Mouse (Mus musculus) gastrocnemius, postnatal 4 days (tissue): ENCODE measurements around the gene Ina. TPM values are rescaled to one million over a fixed set of nuclear protein-coding genes. Genes with fewer than 3 reads are reported as not detected.
"Not testable (repeated sequence)": the region's sequence is repeated elsewhere in the genome, so short reads cannot be mapped to it uniquely, and the experiment has no call there.

Source experiments
- DNase-seq, 2 experiments: peaks; one replicate each; pipeline ENCODE4 v3.0.0; 2021 to 2022; ENCODE audit warnings: low spot score in 2 of 2, mixed read lengths in 2 of 2
- long read RNA-seq, 2 experiments: library from polyadenylated mRNA; stranded (forward); transcript quantifications; one replicate each; pipeline ENCODE4 v2.0.0; 2021
- total RNA-seq, 2 experiments: library from RNA; stranded (reverse); gene quantifications; 2 replicates each; pipeline ENCODE4 v1.2.3; 2021

Ina gene
- under 1 TPM; 0.08 to 0.25 TPM for total RNA-seq
- long read RNA-seq, experiment 1, partial matches to known transcripts = 0 of 1 reads
- long read RNA-seq, experiment 1, other reads (novel, unspliced or antisense) = 0 of 1 reads
- long read RNA-seq, experiment 2 = 0 reads

DNA sequence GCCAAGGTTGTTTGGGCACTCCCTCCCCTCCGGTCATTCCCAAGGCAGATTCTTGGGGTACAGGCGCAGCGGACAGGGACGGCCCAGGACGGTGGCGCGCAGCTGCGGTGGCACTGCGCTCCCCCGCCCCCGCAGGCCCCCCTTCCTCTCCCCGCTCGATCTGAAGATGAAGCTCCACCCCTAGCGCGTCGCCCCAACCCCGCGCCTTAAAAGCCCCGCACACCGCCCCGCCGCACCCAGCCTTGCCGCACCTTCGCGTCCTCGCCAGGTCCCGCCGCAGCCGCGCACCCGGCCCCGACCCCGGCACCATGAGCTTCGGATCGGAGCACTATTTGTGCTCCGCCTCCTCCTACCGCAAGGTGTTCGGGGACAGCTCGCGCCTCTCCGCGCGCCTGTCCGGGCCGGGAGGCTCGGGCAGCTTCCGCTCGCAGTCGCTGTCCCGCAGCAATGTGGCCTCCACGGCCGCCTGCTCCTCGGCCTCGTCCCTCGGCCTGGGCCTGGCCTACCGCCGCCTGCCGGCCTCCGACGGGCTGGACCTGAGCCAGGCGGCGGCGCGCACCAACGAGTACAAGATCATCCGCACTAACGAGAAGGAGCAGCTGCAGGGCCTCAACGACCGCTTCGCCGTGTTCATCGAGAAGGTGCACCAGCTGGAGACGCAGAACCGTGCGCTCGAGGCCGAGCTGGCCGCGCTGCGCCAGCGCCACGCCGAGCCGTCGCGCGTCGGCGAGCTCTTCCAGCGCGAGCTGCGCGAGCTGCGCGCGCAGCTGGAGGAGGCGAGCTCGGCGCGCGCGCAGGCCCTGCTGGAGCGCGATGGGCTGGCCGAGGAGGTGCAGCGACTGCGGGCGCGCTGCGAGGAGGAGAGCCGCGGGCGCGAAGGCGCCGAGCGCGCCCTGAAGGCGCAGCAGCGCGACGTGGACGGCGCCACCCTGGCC lies at the start of gene Ina, which contains the start of gene Nt5c2:
TSS of gene Ina (plus strand) at position 252 of the 935 bp plus-strand sequence.
TSS of gene Nt5c2 (minus strand) at position 707 of the 935 bp plus-strand sequence.
- DNase-seq = peak in 1 of 2 experiments; percentile 38

DNA sequence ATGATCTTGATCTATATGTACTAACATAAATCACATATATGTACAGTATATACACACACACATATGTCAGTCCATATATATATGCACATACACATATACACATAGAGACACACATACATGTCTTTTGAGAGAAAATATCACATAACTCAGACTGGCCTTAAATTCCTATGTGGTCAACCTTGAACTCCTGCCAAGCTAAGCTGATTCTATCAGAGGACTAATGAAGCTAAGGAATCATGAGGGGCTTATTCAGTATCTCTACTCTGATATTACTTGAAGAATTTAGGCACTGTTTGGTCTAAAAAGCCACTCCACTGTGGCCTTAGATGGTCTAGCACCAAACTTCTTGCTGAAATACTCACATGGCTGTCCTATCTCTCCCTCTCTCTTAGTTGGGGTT lies 49.0 kb upstream of the Ina start:
- no peak for DNase-seq

DNA sequence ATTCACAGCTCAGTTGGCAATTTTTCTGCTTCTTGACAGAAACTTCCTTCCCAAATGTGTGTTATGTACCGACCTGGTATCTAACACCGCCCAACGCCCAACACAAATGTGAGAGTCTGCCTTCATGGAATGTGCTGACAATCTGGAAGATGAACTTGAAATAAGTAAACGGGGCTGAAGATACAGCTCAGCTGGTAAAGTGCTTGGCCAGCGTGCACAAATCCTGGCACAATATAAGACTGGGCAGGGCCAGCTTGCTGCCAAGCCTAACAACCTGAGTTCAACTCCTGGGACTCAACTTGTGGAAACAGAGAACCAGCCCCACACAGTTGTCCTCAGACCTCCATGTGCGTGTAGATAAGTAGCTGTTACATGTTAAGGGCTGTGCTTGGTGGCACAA lies 48.2 kb upstream of the Ina start:
- no peak for DNase-seq

DNA sequence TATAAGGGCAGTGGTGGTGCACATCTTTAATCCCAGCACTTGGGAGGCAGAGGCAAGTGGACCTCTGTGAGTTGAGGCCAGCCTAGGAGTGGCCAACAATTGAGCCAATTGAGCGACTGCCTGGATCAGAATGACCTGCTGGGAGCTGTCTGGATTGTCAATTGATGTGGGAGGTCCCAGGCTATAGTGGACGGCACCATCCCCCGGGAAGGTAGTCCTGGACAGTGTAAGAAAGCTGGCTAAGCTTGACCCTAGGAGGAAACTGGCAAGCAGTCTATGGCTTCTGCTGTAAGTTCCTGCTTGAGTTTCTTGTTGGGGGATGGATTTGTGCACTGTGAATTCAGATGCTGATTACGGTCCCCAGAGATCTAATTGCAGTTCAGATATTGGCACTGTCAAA lies 46.6 kb upstream of the Ina start:
- DNase-seq = no peak

DNA sequence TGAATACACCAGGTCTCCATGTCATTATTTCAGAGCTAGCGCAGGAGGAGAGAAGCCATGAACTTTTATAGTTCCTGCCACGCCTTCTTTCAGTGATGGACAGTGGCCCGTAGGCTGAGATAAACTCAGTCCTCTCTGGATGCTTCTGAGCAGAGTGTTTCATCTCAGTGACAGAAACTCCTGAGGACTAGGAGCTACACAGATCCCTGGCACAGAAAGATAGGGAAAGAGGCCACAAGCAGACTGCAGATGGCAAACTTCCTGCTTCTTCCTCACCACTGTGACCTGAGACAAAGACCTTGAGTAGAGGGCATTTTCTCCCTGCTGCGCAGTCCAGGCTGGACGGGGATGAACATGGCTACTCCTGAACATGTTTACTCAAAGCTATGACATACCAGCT lies 45.7 kb upstream of the Ina start:
- no peak for DNase-seq

DNA sequence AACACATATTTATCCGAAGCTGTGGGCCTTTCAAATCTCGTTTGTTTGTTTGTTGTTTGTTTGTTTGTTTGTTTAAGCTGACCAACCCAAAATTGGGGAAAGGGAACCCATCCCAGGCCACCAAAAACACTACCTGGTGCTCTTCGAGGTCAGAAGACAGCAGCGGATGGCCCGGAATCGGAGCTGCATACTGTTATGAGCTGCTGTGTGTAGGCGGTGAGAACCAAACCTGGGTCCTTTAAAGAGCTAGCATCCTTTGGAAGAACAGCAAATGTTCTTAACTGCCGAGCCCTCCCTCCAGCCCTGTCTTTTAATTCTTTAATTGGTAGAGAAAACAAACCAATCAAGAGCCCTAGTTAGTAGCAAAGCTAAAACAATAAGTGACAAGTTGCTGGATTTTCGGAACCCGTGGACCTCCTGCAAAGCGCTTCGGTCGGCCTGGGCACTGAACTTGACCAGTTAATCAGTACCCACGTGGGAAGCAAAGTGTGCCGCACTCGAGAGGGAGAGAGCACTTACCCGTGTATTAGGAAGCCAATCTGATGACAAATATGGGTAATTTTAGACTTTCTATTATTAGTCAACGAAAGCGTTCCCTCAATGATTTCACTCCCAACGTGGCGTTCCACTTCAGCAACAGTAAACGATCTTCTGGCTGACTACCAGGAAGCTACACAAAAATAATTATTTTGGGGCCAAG lies 45.1 kb upstream of the Ina start:
- DNase-seq = no peak

DNA sequence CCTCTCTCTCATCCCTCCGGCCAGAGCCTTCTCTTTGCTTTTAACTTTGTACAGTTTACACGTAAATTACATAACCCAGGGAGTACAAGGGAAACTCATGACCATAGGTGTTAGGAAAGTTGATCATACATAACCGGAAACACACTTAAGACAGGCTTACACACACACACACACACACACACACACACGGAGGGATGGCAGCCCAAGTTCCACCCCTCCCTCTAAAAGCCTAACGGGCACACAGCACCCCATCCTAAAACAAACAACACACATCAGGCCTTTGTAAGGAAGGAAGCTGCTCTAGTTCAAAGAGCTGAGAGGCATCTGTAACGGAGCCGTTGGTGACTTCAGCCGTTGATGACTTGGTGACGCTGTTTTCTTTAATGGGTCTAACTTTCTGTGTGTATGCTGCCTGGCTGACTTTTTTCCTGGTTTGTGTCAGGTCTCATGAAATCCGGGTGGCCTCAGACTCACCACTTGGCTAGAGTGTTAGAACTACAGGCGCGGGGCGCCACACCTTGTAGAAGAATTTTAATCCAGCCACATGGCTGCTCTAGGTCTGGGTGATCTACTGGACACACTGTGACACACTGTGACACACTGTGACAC lies 44.3 kb upstream of the Ina start:
- no peak for DNase-seq

DNA sequence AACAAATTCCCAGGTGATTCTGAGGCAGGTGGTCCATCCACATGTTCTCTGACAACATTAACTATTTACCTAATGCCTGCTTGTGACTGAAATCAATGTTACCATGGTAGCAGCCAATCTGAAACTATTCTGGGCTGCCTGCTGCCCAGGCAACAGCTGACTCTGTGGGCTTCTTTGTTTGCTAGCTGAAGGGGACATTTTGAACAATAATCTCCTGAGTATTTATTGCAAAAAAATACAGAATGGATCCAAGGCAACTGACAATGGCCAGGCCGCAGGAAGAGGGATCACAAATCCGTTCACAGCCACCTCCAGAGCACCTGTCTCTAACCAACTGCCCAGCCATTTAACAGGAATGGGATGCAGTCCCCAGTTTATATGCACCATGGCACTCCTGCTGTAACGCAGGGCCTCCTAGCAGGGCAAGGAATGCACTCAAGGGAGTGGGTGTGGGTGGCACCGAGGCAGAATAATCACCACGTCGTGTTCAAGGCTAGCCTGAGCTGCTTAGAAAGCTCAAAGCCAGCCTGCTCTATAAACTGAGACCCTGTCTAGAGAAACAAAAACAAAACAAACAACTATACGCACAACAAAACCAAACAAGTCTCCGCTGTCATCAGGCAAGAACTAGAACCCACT lies 43.3 kb upstream of the Ina start:
- DNase-seq = no peak

DNA sequence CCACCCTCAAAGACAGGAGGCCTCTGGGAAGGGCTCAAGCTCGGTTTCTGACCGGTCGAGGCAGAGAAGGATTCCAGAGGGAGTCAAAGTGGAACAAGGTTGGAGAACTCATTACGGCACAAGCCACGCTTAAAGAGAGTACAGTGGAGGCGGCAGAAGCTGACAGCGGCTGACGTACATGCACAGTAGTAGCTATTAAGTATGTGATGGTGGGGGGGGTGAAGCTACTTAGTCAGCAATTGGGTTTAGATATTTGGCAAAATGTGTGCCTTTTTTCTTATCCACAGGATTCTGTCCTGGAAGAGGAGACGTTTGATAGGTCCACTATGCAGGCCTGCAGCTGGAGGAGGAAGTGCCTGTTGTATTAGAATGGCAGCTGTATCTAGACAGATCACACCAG lies 42.8 kb upstream of the Ina start:
- no peak for DNase-seq

DNA sequence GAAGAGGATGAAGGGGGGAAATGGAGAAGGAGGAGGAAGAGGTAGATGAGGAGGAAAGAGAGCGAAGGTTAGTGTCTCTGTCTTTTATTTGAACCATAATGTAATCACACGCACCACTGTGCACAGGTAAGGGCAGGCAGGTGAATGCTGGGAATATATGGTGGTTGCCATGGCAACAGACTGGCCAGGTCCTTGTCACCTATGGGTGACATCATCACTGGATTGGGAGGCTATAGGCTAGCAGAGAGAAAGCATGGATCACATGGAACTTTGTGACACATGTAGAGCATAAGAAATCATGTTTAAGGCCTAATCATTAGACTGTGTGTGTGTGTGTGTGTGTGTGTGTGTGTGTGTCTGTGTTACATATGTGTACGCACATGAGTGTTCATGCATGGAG lies 42.3 kb upstream of the Ina start:
- no peak for DNase-seq

DNA sequence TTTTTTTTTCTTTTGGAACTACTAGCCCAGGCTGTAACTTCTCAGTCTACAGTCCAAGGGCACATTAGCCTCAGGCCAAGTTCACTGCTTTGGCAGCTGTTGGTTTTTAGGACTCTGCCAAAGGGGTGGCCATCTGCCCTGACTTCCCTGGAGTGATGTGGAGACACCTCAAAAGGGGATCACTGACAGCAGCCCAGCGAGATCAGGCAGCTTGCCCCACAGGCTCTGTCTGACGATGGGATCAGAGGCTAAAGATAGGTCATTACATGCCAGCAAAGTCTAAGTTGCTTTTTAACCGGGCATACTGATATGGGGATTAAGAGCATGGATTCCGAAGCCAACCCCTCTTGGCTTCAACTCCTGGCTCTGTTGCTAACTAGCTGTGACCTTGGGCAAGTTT lies 38.9 kb upstream of the Ina start:
- peak in 1 of 2 experiments; percentile 56 for DNase-seq

DNA sequence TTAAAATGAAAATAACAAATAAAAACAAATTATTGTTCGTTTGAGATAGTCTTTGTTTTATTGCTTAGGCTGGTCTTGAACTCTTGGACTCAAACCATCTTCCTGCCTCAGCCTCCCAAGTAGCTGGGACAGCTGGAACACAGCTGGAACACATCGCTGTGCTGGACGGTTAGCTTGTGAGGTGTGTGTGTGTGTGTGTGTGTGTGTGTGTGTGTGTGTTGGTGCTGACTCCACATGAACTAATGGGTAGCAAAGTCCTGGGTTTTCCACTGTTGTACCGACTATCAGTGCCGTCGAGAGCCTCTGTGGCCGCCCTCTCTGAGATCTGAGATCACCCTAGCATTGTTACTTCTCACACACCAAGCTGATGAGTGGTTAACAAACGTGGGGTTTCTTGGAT lies 38.5 kb upstream of the Ina start:
- DNase-seq = no peak

DNA sequence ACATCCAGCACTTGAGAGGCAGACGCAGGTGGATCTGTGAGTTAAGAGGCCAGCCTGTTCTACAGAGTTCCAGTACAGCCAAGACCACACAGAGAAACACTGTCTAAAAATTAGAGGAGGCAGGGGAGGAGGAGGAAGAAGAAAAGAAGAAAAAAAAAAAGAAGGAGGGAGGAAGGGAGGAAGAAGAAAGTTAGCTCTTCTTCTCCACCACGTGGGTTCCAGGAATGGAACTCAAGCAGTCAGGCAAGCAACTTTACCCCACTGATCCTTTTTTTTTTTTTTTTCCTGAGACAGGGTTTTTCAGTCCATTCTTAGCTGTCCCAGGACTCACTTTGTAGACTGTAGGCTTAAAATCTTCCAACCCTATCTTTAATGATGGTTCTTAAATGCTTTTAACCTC lies 37.8 kb upstream of the Ina start:
- DNase-seq = no peak

DNA sequence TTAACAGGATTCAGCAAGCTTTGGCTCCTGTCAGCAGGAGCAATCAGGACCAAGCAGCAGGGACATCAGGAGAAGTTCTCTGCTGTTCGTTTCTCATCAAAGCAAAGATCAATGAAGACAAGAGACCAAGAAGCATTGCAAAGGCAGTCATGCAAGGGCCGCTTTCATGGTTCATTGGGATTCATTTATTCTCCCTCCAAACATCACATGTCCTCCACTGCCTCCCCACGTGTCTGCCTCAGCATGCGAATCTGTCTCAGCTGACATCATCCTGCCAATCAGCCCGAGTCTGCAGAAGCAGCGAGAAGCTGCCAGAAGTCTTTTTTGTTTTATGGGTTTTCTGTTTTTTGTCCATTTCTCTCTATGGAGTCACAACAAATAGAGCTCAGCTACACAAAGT lies 37.0 kb upstream of the Ina start:
- DNase-seq = no peak

DNA sequence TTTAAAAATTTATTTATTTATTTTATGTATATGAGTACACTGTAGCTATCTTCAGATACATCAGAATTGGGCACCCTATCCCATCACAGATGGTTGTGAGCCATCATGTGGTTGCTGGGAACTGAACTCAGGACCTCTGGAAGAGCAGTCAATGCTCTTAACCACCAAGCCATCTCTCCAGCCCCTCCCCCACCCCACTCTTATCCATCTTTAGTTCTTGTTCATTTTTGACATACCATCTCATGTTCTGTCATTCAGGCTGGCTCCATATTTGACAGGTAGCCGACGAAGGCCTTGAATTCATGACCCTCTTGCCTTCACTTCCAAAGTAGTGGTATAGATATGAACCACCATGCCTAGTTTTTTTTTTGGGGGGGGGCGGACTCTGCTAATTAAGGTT lies 36.4 kb upstream of the Ina start:
- DNase-seq = not testable (repeated sequence)

DNA sequence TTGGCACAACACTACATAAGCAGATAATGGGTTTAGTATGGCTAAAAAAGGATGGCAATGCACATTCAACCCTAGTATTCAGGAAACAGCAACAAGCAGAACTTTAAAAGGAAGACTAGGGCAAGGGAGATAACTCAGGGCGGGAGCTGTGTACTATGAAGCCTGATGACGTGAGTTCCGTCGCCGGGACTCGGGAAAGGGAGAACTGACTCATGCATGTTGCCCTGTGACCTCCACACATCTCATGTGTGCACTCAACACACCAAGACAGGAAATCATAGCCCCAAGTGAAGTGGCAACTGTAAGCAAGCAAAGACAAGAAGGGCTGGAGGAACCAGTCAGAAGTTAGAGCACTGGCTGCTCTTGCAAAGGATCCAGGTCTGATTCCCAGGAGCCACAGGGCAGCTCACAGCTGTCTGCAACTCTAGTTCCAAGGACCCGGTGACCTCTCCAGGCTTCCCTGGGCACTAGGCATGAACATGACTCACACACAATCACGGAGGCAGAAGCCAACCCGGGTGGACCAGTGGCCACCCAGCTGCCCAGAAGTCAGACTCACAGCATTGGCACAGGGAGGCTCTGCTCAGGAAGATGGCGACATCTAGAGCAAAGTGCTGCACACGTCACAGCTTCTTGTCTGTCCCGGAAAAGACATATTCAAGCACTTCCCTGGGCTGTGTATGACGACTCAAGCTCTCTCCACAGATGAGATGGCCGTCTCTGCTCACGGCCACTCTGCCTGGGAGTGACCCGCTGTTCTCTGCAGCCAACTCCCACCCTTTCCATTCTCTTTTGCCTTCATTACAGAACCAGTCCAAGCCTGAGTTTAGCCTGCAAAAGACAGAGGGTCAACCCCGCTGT lies 35.3 kb upstream of the Ina start:
- DNase-seq = peak in 1 of 2 experiments; percentile 33

DNA sequence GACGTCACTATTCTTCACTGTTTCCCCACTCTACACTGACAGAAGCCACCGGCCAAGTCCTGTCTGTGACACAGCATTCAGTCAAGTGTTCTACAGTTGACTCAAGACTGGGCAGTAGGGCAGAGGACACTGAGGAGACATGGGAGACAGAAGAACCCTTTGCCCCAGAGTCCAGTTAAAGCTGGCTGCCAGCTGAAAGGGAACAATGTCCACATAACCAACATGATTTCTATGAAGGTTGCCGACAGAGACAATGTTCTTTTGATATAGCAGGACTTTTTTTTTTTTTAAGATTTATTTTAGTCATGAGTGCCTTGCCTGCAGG lies 34.8 kb upstream of the Ina start:
- no peak for DNase-seq

DNA sequence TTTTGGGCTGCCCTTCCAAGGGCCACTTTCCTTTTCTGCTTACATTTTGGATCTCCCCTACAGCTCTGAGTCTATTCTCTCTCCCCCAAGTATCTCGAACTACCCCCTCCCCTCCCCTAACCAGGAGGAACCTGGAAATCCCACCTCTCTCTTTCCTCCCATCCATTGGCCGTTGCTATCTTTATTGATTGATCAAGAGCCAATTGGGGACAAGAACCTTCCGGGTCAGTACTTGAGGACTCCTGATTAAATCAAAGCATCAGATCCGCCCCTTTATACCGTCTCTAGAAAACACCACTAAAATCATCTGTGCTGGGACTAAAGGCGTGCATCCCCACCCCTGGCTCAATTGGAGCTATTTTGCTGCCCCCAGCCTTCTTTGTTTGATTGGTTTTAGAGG lies 33.0 kb upstream of the Ina start:
- DNase-seq = no peak

DNA sequence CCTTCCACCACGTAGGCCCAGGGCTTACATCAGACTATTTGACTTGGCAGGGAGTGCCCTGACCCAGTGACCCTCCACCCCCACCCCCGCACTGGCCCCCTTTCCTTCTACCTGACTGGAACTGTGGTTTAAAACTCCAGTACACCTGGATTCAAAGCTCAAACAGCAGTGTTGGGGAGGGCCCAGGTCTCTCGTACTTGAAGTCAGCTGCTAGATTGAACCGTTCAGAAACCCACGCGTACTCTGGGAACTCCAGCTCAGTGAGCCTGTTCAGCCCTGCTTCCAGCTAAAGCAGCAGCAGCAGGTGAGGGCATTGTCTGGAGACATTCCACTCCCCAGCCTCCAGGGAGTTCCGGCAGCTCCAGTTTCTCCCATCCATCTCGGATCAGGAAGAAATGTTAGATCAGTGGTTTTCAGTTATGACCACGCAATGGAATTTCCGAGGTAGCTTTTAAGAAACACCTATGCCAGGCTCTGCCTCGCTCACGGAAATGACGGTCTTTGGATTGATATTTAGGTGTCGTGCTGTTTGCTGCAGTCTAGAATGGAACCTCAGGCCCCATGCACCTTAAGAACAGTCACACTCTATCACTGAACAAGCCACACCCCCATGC lies 31.0 kb upstream of the Ina start:
- no peak for DNase-seq

DNA sequence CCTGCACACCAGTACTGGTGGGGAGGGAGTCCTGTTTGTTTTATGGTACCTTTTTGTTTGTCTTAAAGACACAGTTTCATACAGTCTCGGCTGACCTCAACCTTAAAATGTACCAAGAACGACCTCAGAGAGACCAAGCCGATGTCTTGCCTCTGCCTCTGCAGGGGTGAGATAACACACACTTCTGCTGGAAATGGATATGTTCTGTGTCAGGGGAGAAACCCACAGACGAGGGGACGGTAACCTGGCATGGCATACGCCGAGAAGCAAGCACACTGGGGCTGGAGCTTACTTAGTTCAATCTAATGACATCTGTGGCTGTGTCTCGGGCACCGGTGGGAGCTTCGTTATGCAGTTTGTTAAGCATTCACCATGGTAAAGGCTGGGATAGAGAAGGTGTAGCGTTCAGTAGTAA lies 30.5 kb upstream of the Ina start:
- no peak for DNase-seq
